Mouse (Mus musculus): ENCODE data around the gene Cyyr1.
"Not testable (repeated sequence)": the region's sequence is repeated elsewhere in the genome, so short reads cannot be mapped to it uniquely, and the experiment has no call there.

The Cyyr1 gene

DNA sequence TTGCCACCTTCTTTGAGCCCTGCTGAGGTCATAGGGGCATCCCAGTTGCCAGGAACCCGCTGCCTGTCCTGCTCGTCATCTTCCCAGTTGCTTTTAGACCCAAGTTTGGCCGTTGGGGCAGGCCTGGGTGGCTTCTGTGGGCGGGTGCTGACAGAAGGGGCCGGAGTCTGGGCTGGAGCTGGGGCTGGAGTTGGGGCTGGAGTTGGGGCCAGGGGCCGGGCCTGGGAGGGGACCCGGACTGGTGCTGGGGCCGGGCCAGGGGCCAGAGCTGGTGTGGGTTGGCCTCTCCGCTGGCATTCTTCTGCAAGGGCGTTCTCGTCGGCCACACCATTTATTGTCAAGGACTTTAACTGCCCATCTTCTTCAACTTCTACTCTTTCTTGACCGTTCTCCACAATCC is at the start of gene Cyyr1:
TSS of gene Cyyr1 (minus strand) at position 101 of the 400 bp plus-strand sequence.
- DNase-seq (ENCODE audit: low spot score) = not testable (repeated sequence)

DNA sequence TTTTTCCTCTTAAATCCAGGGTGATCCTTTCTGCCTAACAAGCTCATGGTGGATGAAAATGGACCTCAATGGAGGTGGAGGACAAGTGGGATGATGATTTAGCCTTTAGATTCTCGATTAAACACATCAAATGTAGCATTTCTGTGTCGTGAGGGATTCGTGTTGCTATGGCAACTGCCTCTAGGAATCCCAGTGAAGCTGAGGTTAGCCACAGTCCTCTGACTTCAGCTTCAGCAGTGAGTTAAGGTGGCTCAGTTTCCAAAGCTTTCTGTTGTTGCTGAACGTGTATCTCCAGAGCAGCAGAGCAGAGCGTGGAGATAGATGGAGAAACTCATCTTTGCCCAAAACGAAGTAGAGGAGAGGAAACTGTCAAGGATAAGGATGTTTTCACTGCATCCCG is 35.6 kb upstream of the Cyyr1 start:
- DNase-seq (ENCODE audit: low spot score) = no peak

DNA sequence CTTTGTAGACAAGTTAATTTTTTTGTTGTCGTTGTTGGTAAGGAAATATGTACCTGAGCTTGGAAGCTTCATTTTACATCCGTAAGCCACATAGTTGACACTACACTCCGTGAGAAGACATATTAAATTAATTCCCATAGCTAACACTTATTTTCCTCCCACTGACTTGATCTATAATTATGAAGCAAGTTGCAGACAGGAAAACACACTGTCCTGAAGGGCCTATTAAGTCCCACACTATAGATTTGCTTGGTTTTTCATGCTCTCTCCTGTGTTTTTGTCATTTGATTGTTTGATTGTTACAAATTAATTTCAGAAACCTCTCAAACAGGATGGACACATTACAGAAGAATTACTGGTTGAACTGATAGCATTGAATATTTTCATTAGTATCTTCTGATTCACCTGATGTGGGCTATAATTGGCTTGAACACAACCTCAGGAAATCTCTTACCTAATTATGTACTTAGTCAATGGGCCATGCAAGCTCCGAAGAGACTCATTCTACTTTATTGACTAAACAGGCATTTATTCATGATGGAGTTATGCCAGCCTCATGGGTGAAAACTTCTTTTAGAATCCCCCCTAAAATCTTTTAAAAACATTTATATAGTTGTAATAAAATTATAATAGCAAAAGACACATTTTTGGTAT is 34.5 kb upstream of the Cyyr1 start:
- DNase-seq (ENCODE audit: low spot score) = no peak

DNA sequence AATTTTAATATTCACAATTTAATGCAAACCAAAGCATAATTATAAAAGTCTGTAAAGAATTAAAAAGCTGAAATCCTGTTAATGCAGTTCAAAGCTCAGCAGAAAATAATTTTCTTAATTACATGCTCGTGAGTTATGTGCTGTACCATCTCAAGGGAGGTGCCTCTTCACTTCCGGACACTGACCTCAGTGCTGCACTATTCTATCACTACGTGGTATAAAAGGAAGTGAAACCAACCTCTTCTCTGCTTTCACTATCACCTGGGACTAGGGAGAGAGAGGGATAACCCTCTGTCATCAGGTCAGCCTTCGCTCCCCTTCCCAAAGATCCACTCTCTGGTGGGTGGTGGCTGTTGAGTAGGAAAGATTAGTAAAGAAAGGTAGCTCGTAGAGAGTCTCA is 13.3 kb upstream of the Cyyr1 start:
- no peak for DNase-seq (ENCODE audit: low spot score)

DNA sequence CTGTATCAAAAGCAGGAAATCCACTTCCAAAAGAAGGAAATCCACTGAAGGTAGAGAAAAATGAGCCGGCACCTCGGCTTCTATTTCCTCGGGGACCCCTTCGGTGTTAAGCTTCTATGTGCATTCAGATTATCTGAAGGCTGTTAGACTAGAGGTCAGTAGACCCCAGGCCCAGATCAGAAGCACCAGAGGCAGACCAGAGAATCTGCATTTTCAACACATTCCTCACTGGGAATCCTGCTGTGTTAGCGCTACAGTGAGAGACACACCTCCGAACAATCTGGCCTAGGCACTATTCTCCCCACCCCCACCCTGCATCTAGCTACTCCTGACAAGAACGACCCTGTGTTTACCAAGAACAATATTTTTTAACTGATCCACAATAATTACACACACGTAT is 641 bp upstream of the Cyyr1 start:
- DNase-seq (ENCODE audit: low spot score) = no peak

DNA sequence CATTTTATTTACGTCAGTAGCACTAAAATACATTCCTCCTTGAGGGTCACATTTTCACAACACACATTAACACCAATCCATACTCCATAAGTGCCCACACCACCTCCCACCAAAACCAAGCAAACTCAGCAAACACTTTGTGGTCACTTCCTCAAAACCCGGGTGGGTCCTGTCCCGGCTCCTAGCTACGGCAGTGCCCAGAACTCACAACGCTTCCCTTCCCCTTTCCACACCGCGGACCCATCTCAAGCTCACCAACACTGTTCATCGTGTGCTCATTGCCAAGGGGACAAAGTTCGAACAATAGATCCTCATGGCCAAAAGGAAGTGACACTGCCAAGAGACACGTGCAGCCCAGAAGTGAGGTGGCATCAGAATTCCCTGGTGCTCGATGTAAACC is 1.2 kb downstream of the Cyyr1 start:
- DNase-seq (ENCODE audit: low spot score) = not testable (repeated sequence)

DNA sequence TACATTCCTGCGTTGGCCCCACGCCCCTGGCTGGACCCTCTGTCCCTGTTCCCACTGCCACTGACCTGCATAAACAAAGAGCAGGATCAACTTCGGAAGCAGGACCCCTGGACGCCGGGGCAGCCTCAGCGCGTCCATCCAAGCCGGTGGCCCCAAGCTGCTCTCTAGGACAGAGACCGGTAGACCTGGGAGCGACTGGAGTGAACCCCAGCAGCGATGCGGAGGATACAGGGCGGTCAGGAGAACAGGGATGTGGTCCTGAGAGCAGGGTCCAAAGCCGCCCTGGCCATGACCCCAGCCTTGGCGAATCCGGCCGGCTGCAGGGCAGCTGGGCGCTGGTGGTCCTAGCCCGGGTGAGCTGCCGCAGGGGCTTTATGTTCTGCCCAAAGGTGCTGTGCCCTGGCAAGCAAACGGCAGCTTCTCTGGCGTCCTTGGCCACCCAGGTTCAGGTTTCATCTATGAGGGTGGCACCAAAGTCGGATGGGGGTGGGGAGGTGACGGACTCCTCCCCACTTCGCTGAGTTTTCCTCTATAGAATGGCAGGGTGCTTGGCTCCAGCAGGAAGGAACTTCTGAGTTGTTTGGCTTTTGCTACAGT is 3.1 kb downstream of the Cyyr1 start:
- no peak for DNase-seq (ENCODE audit: low spot score)

DNA sequence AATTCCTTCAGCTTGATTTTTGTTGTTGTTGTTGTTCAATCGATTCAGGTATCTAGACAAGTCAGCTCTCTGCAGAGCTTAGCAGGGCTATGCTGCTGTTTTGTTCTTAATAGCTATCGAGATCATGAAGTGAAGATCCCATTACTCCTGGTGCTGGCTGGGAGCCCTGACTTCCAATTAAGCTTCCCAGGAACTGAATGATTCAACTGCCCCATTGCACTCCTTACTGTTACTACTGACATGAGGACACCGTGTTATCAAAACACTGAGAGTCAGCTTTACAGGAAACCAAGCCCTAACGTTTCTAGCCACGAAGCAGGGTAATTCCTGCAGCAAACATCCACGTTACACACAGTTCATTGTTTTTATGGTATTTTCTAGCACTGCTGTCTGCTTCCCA is 6.7 kb downstream of the Cyyr1 start:
- DNase-seq (ENCODE audit: low spot score) = no peak

DNA sequence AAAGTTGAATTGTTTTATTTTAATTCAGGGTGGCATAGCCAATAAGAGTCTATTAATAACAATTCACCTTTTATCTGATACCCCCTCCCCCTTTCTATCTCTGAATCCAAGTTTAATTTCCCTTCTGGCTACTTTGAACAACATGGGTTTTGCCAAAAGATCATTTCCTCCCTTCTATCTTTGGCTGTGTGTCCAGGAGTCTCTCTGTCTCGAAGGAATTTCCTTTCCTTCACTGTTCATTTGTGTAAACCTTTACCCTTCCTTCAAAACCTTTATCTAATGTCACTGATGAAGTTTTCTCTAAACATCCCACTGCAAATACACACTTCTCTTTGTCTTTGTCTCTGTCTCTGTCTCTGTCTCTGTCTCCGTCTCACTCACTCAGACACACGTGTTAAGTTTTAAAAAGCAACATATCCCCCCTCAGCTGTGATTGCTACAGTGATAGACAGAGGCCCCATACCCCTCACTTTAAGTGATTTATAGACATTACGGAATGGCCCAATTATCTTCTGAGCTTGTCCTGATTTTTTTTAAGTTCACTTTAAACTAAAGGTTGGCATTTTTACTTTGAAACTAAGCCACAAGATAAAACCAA is 11.4 kb downstream of the Cyyr1 start:
- DNase-seq (ENCODE audit: low spot score) = no peak

DNA sequence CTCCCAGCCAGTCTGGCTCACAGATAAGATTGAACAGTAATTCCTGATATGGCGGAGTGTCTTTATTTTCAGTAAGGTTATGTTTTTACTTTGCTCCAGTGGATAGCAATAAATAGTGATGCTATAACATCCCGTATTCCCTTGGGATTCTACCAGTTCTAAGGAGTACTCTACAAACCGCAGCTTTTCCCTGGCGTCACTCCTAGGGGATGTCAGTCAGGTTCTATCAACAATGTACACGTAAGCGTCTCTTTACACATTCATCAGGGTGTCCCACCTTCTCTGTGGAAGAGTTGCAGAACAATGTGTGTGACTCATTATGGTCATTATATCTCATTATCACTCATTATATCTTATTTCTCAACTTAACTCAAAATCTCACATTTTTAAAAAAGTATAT is 12.2 kb downstream of the Cyyr1 start:
- no peak for DNase-seq (ENCODE audit: low spot score)

DNA sequence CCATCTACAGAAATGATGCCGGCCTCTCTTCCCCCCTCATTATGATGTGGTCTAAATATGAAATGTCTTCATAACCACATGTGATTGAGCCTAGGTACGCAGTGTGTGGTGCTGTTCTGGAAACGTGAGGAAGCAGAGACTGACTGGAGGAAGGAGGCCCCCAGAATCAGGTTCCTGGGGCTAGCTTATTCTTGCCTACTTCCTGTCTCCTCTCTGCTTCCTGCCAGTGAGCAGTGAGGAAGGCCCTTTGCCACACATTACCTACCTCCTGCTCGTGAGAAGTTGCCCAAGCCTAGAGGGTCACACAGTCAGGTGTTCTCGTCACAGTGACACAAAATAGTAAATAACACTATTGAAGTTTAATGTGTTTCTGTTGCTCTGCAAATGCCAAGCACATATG is 14.8 kb downstream of the Cyyr1 start:
- DNase-seq (ENCODE audit: low spot score) = no peak

DNA sequence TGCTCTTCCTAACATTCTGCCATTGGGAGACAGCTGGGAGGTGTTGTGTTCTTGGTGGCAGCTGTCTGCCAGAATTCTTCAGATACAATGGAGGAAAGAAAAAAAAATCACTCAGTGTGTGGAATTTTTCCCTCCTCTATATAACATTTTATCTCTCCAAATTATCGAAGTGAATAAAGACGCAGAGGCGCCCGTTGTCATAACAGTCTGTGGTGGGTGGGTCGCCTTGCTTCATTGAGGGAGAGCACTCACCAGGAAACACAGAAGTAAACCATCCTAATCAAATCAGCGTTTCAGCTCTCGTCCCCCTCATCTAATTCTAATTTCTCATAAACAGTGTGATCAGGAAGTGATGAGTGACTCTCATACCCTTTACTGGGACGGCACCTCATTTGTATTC is 17.1 kb downstream of the Cyyr1 start:
- no peak for DNase-seq (ENCODE audit: low spot score)

DNA sequence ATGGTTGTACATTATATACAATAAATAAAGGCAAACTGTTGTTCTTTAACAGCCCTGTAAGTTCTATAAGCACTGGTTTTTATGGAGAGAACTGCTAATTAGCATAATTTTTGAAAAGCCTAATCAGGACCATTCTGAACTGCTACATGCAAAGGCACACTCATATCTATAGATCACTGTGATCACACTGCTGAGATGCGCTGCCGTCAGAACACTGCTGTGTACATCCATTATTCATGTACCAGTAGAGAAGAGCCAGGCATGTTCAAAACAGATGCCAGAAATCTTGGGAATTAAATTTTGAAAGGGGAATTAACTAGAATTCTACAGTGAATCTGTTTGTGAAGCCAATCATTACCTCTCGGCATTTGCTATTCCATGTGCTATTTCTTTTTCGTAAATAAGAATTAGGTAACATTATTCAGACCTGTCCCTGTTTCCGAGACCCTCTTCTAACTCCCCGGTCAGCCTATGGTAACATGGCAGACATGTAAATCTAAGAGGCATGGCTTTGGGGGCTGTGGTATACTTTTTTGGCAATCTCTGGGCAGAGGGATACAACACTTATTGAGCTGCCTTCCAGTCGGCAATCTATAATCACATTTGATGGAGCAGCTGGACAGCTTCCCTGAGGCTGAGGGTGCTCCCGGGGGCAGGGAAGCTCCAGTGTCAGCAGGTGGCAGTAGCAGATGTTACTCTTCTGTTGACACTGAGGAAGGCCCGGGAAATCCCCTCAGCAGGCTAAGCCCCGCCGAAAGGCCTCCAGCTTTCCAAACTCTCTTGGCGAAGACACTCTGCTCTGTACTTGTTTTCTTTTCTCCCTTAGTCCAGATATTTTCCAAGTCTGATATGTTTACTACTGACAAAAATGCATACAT is 25.2 kb downstream of the Cyyr1 start:
- no peak for DNase-seq (ENCODE audit: low spot score)

DNA sequence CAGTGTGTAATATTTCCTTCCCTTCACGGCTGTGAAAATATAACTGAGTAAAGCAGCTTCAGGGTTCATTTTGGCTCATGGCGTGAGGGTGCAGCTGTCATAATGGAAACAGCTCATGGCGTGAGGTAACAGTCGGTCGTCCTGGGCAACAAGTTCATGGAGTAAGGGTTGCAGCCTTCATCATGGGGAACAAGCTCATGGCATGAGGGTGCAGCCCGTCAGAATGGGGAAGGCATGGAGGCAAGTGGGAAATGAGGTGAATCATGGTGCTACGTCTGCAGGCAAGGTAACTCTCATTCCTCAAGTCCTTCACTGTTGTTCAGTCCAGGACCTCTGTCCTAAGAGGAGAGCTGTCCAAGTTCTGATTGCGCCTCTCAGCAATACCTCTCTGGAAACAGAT is 28.6 kb downstream of the Cyyr1 start:
- DNase-seq (ENCODE audit: low spot score) = no peak

DNA sequence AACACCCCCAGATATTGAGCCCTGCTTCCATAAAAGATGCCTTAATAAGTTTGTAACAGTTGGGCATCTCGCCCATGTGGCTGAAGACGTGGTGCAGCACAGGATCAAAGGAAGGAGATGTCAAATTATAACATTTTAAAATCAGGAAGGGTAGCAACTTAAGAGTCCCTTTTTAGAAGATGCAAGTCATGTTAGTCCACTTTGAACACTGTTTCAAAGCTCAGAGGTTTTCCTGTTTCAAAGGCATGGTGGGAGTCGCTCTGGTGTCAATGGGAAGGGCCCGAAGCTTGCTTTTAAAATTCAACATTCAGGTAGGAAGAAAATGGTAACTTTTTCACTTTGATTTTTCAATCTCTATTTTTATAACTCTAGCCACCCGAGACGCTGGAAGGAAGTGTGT is 45.9 kb downstream of the Cyyr1 start:
- no peak for DNase-seq (ENCODE audit: low spot score)

DNA sequence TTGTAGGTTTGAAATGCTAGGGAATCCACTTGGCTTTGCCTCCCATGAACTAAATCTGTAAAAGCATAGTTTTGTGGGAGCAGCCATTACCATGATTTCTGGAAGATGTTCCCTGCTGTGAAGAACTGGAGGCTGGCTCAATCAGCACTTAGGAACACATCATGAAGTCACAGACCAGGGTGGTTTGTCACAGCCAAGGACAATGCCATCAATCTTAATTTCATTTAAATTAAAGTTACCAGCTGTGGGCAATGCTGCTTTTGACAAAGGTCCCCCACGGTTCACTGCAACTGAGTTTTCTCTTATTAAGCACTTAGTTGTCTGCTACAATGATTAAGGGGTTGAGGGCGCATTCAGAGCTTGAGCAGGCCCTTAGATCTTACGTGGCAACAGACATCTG is 48.1 kb downstream of the Cyyr1 start:
- DNase-seq (ENCODE audit: low spot score) = no peak

DNA sequence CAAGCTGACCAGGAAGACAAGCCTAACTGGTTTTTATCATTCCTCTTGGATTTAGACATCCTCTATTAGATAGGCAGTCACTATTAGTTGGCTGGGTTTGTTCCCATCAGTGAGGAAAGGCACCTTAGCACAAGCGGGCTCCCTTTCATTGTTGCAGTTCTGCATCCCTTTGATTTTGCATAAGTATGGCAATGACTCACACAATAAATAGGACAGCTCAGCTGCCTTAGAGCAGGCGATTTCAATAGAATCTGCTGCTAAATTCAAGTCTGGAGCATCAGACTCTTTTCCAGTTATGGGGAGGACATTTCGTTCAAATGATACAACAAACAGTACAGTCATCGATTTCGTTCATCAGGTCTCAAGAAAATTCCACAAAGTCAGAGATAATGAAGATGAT is 49.8 kb downstream of the Cyyr1 start:
- no peak for DNase-seq (ENCODE audit: low spot score)

DNA sequence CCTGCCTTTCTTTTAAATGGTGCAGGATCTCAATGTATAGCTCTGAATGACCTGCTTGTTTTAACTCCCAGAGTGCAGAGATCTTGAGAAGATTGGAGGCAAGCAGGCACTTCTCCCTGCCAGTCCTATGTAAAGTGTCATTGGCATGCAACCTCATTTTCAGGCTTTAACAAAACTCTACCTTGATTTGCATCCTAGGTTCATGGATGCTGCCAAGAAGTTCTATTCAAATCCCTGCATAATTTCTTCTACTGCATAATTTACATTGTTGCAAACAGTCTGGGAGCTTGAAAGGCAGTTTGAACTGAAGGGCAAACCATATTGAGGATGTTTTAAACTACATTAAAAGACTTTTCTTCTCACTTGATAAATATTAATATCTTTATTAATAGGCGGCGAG is 57.4 kb downstream of the Cyyr1 start:
- no peak for DNase-seq (ENCODE audit: low spot score)

DNA sequence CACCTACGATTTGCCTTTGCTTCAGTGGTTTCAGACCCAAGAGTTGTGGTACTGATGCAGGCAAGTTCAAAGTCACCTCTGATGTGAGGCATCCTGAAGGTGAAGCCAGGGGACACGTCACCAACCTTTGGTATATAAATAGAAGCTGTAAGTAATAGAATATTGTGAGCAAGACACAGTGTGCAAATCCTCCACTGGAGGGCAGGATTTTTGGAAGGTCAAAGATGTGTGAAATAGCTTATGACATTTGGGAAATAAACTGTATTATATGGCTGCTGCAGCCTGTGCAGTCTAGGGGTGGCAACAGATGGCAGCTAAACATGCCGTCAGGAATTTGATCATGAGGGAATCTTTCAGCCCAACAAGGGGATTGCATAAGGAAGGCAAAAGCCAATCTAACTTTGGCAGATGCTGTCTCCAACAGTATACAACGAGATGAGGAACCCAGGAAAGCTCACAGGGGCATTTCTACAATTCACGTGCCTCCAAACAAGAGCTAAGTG is 65.0 kb downstream of the Cyyr1 start:
- no peak for DNase-seq (ENCODE audit: low spot score)

DNA sequence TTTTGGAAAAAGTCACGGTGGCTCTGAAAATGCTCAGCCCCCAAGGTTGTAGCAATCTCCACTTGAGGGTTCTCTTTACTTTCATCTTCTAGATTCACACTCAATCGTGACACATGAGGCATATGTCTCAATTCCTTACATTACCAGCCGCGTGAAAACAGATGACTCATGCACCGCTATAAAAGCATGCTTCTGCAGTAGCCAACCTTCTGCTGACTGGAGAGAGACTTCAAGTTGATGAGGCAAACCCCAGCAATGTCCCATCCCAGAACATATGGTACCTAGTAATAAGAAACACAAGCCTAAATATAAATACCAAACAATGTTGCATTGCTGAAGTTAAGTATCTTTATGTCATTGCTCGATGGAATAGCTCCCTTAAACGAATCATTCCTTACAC is 65.9 kb downstream of the Cyyr1 start:
- no peak for DNase-seq (ENCODE audit: low spot score)

DNA sequence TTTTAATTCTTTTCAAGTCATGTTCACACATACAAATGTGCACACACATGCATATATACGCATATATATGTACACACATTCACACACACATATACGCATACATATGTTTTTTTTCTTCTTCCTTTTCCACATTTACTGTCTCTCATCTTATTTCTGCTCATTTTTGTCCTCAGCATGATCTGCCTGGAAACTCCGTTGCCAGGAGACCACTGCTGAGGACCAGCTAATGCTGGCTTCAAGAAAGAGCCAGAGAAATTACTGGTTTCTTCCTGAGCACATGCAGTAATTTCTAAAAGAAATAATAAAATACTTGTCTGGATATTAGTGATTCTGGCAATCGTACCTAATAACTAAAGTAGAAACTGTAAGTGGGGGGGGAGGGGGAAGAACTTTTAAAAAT is 68.6 kb downstream of the Cyyr1 start:
- no peak for DNase-seq (ENCODE audit: low spot score)

DNA sequence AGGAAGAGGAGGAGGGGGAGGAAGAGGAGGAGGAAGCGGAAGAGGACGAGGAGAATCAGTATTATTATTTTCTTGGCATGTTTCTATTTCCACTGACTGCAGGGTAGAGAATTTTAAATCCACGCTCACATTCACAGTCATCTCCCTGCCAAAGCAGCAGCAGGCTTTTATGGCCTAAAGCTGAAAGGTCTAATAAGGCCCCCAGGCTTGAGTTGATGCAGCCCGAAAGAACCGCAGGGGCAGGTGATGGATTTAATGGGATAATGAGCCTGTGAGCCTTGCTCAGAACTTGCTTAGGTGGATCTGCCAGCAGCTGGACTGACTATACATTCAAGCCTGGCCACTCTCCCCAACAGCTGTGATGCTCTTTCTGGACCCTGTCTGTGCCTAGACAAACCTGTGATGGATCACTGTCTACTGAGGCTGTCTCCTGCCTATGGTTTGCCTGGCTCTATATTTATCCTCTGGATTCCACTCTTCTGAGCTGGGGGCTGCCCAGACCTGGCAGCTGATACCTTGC is 78.6 kb downstream of the Cyyr1 start:
- DNase-seq (ENCODE audit: low spot score) = no peak

DNA sequence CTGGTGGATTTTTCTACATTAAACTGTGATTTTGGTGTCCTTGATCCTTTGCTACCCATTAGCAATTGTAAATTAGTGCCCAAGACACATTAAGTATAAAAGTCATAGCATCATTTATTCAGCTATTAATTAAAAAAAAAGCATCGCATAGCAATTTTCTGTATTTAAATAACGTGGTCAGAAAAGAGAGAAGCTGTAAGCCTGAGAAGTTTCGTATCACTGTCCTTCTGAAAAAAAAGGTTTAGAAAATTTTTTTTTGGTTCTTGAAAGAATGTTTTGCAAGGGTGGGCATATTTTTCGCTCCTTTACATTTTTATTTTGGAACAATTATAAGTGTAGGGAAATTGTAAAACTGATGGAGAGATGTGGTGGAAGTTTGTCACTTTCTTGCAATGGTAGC is 83.1 kb downstream of the Cyyr1 start:
- DNase-seq (ENCODE audit: low spot score) = no peak

Data from ovary, postnatal 10 days (tissue).